Mouse (Mus musculus) regulatory T cell (primary cell): ENCODE measurements around the gene Nifk.

ENCODE experiments used
- in situ Hi-C: fragments of 300-600 bp; cut with MboI, MseI; formaldehyde crosslinking; loops from one replicate; pipeline ENCODE4 v1.15.1; 2025; ENCODE audit warnings: high pct_unique_total_duplicates

Gene Nifk

DNA sequence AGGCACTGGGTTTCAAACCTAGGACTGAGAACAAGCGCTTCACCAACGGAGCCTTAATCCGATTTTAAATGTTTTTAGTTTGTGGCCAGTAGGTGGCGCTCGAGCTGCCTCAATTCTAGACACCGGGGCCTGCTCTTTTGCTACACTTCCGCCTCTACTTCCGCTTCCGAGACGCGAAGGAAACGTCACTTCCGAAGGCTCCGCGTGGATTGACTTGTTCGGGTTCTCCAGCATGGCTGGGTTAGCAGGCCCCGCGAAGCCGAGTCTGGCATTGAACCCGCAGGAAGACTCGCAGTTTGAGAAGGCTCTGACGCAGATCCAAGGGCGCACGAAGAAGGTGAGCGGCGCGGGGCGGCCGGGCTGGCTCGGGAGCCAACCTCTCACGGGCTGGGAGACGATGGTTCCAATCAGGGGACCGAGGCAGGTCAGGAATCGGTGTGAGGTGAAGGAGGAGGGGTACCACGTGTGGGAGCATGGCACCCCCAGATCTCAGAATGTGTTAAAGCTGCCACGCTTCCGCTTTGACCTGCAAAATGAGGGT, at the start of gene Nifk:
TSS of gene Nifk (plus strand) at position 179 of the 541 bp plus-strand sequence.
- in situ Hi-C loops, result loop anchor here (5.0 to 25.0 kb wide), 2 partner anchors 66 to 1791 kb away; partner anchors contain the start of genes 3110009E18Rik, Clasp1 and Dbi

DNA sequence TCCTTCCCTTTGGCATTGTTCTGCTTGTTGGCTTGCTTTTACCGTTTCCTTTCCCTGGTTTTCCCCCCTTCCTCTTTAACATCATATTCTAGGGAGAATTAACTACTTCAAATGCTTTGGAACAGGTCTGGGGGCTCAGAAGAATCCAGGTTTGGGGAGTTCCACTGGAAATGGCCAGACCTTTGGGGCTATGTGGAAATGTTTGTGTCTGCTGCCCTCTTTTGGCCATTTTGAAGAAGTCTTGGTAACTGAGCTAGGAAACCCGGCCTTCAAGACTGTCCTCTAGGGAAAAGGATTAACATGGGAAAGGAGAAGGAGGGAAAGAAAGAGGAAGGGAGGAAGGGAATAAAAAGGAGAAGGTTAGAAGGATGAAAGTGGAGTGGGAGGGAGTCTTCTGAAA, 46.5 kb upstream of the Nifk start:
- in situ Hi-C loops, result no loop called here

DNA sequence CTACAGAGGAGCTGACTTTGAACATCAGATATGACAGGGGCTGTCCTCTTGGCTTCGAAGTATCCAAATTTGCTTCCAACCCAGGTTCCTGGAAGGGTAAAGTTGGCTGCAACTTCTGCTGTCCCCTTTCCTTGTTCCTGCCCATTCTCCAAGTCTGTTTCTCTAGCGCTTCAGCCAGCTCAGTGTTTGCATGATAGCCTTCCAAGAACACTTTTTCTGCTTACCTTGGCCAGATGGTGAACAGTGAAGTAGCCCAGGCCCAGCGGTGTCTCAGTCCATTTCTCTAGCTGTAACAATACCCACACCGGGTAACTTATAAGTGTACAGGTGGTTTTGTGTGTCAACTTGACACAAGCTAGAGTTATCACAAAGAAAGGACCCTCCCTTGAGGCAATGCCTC, 29.3 kb upstream of the Nifk start:
- in situ Hi-C loops, result no loop called here

DNA sequence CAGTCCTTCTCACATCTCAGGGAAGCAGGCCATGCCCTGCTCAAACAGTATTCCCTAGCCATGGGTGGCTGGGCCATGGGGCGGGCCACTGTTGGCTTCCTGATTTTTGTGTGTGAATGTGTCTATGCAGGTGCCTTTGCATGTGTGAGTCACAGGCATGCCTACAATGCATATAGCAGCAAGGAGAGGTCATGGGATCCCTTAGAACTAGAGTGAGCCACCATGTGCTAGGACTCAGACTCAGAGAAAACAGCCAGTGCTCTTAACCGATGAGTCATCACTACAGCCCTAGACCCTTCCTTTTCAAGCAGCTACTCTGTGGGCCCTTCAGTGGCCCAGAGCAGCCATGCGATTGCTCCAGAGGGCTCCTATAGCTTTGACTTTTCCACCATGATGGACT, 27.4 kb upstream of the Nifk start:
- in situ Hi-C loops, result no loop called here

DNA sequence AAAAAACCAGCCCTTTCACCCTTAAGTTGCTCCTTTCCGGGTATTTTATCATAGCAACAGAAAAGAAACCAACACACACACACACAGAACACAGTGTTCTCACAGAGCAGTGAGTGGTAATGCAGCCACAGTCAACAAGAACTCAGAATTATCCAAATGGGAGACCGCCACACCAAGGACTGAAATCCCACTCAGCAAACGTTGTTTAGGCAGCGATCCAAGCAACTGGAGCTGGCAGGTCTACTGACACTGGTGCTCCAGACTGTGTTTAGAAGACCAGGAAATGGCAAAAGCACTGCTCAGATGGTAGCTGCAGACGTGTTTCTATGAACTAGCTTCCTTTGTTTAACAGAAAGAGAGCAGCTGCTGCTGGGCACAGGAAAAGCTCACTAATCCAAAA, 26.8 kb upstream of the Nifk start:
- in situ Hi-C loops, result no loop called here

DNA sequence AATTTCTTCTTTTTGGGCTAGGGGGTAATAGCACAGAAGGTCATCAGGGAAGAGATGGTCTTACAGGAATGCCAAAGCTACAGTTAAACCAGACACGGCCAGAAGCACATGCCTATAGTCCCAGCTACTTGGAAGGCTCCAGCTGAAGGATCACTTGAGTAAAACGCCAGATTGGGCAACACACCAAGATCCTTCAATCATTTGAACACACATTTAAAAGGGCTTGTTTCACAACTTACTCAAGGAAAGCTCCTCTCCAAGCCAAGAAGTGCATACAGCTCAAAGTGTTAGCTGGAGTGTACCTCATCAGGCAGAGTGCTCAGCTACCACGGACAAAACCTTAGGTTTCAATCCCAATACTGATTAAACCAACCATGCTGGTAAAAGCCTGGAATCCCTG, 25.0 kb upstream of the Nifk start:
- in situ Hi-C loops, result no loop called here

DNA sequence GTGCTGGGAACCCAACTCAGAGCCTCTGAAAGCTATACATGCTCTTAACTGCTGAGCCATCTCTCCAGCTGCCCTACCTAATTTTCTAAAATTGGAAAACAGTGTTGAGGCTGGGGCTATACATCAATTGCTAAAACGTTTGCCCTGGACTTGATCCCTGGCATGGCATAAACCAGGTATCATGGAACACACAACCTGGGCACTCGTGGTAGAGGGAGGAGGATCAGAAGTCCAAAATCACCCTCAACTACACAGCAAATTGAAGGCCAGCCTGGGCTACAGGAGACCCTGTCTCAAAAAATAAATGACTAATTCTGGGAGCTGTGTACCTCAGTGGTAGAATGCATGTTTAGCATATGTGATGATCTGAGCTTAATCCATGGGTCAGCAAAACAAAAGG, 23.9 kb upstream of the Nifk start:
- in situ Hi-C loops, result no loop called here

DNA sequence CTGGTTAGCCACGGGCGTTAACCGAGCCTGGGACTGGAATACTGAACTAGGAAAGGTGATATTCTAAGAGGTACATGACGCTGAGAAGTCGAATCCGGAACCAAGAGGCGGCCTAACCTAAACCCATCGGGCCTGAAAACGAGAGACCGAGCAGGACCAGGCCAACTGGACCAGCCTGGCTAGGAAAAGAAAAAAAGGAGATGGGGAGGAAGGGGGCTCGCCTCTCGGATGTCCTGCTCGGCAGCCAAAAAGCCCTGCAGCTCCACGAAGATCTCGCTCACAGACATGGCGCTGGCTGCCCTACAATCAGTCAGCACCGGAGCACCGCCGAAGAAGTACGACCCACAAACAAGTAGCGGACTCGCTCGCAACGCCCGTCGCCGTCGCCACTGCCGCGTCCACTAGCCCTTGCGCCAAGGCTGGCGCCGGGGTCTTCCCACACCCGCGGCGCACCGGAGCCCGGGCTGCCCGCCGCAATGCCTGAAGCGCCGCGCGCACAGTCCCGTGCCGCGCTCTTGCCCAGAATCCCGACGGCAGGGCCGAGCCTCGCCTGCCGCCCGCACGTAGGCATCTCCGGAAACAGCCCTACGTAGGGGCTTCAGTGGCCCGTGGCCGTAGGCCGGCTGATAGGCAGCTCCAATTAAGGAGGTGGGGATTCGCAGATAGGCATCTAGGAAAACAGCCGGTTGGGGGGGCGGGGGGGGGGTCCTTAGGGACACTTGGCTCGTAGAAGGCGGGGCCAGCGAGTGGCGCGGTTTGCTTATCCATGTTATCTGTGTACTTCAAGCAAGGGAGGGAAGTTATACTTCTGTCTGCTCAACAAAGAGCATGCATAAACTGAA, 10.6 kb upstream of the Nifk start:
- in situ Hi-C loops, result loop anchor here (25.0 kb wide), 1 partner anchor 1801 kb away; the partner anchor contains the start of genes 3110009E18Rik and Dbi

DNA sequence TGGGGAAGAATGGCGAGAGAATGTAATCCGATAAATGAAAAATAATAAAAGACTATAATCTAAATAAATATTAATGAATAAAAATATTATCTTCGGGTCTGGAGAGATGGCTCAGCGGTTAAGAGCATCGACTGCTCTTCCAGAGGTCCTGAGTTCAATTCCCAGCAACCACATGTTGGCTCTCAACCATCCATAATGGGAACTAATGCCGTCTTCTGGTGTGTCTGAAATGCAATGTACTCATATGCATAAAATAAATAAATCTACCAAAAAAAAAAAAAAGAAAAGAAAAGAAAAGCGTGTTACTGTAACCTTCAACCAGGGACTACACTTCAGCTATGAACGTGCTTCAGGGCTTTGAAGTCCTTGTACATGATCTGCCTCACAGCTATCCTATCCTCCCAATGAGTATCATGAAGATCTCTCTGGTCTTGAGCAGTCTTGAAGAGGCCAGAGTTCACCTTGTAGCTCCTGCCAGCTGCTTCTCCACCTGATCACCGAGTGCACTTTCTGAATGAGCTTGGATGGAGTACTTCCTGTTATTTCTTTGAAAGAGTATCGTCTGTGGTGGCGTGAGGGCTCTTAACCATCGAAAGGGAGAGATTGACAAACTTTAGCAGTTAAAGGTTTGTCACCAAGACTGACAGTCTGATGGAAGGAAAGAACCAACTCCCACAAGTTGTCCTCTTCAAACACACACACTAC, 9.9 kb upstream of the Nifk start, which contains the start of gene Tsn:
TSS of gene Tsn (minus strand) at position 118 of the 705 bp plus-strand sequence.
- in situ Hi-C loops, result loop anchor here (25.0 kb wide), 1 partner anchor 1801 kb away; the partner anchor contains the start of genes 3110009E18Rik and Dbi

DNA sequence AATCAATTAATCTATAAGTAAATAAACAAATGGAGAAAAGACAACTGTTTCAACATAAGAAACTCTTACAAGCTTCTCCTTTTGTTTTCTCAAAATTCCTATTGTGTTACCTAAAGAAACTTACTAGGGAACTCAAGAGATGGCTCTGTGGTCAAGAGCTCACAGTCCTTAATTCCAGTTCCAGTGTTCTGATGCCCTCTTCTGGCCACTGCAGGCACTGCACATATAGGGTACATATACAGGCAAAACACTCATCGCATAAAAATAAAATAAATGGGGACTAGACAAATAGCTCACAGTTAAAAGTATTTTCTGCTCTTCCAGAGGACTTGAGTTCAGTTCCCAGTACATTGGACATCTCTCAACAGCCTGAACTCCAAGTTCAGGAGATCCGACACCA, 943 bp upstream of the Nifk start:
- in situ Hi-C loops, result loop anchor here (5.0 to 25.0 kb wide), 2 partner anchors 67 to 1792 kb away; partner anchors contain the start of genes 3110009E18Rik, Clasp1 and Dbi

DNA sequence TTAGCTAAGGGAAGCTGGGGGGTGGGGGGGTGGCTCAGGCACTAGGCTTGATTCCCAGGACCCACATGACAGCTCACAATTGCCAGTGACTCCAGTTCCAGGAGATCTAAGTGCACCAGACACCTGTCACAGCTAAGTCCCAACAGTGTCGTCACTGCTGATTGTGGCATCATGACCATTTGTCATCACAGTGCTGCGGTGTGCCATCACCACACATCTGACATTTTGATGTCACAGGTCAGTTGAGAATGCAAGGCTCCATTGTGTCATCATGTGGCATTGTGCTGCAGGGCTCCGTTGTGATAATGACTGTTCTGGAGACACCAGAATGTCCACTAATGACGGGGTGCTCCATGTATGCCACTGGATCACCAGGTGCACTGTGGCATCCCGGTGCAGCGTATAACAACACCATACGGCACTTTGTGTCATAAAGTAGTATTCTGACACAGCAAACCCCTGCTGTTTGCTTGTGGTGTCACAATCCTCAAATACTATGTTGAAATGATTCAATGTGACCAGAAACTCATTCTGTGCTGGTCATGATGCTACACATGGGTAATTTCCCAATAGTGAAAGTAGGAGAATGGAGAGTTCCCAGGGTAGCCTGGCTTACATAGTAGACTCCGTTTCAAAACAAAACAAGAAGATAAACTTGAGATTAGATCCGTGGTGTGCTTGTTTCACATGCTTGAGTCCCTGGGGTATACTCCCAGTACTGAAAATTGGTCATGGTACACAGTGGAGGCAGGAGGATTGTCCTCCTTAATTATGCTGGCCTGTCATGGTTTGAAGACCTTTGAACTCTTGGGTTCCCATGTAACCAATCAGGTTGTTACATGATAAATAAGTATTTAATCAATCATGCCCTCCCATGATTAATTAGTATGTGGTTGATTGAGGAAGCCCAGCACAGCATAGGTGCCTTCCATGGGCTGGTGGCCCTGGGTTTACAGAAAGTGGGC, 13.4 kb downstream of the Nifk start:
- in situ Hi-C loops, result no loop called here

DNA sequence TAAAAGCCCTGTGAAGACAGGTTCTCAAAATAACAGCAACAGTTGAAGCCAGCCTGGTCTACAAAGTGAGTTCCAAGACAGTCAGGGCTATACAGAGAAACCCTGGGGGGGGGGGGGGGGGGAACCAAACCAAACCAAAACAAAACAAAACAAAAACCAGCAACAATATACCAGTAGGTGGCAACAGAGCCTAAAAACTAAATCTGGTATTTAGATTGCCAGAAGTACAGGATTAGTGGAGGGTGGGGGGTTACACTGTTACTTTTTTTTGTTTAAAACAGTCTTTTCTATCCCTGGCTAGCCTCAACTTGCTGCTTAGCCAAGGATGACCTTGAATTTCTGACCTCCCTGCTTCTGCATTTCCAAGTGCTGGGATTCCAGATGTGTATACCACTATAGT, 14.2 kb downstream of the Nifk start:
- in situ Hi-C loops, result no loop called here

DNA sequence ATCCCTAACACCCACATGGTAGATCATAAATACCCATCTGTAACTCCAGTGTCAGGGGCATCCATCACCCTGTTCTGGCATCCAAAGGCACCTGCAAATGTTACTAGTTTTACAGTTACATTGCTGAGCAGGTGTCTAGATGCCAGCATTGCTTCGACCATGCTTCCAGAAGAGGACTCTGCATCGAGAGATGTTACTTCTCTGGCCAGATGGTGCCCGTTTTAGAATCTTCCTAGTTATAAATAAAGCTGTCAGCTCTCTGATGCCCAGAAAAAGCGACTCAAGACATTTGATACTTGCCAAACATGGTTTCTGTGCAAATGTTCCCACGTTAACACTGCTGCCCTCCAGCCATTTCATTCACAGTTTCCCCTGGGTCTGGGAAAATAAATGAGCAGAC, 16.3 kb downstream of the Nifk start:
- in situ Hi-C loops, result no loop called here

DNA sequence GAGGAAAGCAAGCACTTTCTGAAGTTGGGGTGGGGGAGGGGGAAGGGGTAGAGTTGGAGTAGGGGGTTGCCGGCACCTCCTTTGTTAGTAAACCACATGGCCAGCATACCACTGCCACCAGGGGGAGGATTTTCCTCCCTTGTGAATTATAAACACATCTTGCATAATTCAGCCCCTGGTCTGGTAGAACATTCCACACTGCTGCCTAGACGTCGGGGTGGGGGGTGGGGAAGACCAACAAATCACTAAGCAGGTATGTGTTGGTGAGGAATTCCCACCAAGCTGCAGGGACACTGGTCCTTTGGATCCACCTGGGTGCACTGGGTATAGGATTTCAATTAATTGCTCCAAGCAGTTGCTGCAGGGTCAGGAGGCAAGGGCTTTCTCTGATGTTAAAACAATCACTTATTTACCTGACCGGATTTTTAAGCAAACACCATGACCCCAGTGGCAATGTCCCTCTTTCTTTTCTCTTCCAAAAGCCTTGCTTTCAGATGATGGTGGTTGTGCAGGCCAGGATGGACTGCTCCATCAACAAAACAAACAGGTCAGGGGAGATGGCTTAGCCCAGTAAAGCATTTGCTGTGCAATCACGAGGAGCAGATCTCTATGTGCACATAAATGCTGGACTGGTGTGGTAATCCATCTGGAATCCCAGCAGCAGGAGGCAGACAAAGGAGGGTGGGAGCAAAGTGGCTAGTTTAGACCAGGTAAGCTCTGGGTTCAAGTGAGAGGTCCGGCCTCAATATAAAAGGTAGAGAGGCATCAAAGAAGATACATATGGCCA, 22.2 kb downstream of the Nifk start:
- in situ Hi-C loops, result no loop called here

DNA sequence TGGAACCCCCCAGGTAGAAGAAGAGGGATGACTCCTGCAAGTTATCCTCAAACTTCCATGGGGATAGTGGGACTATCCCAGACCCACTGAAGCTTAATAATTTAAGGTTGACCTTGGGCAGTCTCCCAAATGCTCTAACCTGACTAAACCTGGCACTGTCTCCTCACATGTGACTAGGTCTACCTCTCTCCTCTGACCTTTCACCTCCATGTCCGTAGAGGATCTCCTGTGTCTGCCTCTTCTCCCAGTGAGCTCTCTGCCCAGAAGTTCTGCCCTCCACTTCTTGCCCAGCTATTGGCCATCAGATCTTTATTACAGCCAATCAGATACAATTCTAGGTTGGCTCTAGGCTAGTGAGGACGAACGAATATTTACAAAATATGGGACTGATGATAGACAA, 28.3 kb downstream of the Nifk start:
- in situ Hi-C loops, result loop anchor here (25.0 kb wide), 1 partner anchor 412 kb away; no protein-coding TSS in a partner anchor

DNA sequence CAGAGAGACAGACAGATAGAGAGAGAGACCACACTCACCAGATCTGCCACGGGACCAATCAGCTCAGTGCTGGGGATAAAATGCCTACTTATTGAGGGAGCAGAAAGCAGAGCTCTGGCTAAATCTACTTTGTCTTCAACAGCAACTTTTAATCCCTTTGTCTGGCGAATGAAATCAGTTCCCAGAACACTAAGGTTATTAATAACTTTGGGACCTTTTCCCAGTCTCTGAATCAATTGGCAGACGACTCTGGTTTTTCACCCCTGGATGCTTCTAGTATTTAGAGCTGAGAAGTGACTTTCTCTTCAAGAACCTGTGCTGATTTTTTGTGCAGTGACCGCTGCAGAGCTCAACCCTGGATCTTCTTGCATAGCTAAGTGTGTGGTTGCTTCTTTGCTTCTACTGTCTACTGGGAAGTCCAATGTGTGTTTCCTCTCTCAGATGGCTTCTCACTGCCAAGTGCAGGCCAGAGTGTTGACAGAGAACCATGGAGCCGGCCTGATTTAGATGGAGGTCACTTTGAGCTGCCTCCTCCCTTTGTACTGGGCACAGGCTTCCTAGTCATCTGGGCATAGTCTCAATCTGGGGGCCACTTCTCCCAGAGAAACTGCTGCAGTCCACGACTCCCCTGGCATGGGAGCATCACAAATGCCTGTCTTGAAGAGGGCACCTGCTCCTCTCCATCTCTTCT, 37.6 kb downstream of the Nifk start:
- in situ Hi-C loops, result loop anchor here (25.0 kb wide), 1 partner anchor 403 kb away; no protein-coding TSS in a partner anchor

DNA sequence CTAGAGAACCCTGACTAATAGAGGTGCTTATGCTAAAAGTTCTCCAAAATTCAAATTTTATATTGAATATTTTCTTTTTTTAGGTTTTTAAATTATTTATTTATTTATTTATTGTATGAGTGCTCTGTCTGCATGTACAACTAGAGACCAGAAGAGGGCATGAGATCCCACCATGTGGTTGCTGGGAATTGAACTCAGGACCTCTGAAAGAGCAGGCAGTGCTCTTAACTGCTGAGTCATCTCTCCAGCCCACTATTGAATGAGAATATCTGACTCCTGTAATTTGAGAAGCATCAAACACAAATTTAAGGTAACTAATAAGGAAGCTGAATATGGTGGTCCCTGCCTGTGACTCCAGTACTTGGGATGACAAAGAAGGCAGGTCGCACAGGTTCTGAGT, 46.3 kb downstream of the Nifk start:
- in situ Hi-C loops, result loop anchor here (25.0 kb wide), 1 partner anchor 394 kb away; no protein-coding TSS in a partner anchor

DNA sequence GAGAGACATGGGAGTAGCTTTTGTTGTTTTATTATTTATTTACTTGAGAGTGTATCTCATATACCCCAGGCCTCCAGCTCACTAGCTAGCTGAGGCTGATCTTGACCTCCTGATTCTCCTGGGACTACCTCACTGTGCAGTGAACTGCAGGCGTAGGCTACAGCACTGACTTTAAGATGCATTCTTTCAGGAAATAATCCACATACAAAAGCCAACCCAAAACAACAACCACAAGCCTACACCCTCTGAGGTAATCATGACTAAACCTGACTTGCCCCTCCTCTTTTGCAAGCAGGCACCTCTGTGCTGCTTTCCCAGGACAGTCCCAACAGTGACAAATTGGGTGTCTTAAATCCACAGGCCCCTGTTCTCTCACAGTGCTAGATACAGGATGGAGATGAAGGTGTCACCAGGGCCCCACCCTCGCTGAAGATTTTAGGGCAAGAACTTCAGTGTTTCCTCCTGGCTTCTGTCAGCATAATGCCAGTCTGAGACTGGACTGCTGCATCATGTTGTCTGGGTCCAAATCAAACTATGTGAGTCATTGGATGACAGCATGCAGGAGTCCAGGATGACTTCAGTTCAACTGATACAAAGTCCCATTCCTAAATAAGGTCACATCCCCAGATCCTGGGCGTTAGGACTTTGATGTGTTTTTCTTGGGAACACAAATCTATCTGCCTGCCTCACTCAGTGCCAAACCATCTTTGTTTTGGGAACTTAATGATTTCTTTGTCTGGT, 47.3 kb downstream of the Nifk start:
- in situ Hi-C loops, result loop anchor here (25.0 kb wide), 1 partner anchor 393 kb away; no protein-coding TSS in a partner anchor

DNA sequence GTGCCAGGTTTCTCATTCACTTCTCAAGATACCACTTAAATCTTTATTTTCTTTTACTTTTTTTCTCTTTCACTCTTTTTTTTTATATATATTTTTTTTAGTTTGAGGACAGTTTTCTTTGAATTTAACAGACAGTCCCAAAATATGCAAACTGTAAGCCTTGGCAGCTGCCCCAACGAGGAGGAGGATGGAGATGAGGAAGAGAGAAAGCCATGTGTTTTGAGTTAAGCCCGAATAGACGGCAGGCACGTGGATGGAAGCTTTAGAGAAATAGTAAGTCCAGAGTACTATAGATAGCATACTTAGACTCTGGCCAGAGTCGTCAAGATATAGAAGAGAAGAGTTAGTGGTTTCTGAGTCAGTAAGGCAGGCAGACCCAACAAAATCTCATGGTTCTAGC, 56.1 kb downstream of the Nifk start:
- in situ Hi-C loops, result no loop called here
